Mouse (Mus musculus): ENCODE measurements around the gene Adam17. TPM values are rescaled to one million over a fixed set of nuclear protein-coding genes. Genes with fewer than 3 reads are reported as not detected.

The Adam17 gene
- polyA plus RNA-seq, 1 experiment from 2014 or later = 34.4 TPM

DNA sequence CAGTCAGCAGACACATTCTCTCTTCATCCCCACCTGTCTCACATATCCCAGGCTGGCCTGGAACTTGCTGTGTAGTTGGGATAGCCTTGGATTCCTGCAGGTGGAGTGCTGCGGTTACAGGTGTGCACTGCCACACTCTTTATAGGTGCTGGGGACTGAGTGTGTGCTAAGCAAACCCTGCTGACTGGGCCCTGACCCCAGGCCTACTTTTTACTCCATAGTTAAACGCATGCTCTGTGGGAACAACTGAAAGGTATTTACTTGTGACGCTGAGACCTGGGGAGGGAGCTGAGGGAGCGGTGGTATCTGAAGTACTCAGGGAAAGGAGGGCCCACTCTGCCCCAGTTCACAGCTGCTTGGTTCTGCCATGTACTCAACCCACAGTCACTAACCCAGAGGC, 51.1 kb downstream of the Adam17 start:
- H3K36me3 ChIP-seq (ENCODE audit: insufficient read depth, low read length) = peaks cover 9% of the 10 kb centered on the region; the same call in 1 of the 2 replicates
- no peaks in the 10 kb centered on the region for H3K27me3 ChIP-seq (replicated peaks; ENCODE audit: insufficient read depth, low read length)
- TF ChIP-seq EP300 (IDR thresholded peaks at IDR 0.05) (no peak), CTCF (IDR thresholded peaks at IDR 0.05) (no peak)
- no peak overlapping the region for H3K4me2 ChIP-seq (replicated peaks; ENCODE audit: low read depth, low read length)
- DNase-seq (ENCODE audit: low spot score) = no peak
- no peak overlapping the region for H3K4me3 ChIP-seq (ENCODE audit: low read depth, low read length)
- no peaks in the 10 kb centered on the region for H3K9me3 ChIP-seq (ENCODE audit: low read length)
- 76% methylated on average over 4 of the region's 4 CpGs for WGBS
- H3K9ac ChIP-seq (replicated peaks; ENCODE audit: low read depth) = no peak overlapping the region
- H3K4me1 ChIP-seq (ENCODE audit: insufficient read depth, low read depth, low read length) = peaks cover 3% of the 10 kb centered on the region; the same call in 1 of the 2 replicates
- no peak overlapping the region for H3K27ac ChIP-seq (ENCODE audit: low read length)
- no peak for ATAC-seq

DNA sequence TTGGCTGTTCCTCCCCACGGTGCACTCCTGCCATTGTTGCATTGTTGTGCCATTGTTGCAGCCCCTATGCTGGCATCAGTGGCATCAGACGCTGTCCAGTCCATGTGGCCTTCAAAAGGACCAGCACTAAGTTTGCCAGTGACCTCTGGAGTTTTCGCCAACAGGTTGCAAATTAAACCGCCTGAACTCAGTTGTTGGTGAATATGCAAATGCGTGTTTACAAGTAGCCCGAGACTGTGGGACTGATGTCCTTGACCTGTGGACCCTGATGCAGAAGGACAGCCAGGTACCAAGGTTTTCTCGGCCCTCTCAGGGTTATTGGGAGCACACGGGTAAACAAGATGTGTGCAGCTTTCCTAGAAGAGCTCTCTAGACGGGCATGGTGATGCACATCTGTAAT, 52.3 kb downstream of the Adam17 start:
- WGBS = 75% methylated on average over 9 of the region's 9 CpGs
- no peak for ATAC-seq
- H3K4me1 ChIP-seq (ENCODE audit: insufficient read depth, low read depth, low read length) = peaks cover 6% of the 10 kb centered on the region; the same call in 1 of the 2 replicates
- no peaks in the 10 kb centered on the region for H3K27me3 ChIP-seq (replicated peaks; ENCODE audit: insufficient read depth, low read length)
- H3K4me2 ChIP-seq (replicated peaks; ENCODE audit: low read depth, low read length) = no peak overlapping the region
- H3K9me3 ChIP-seq (ENCODE audit: low read length) = no peaks in the 10 kb centered on the region
- no peak for TF ChIP-seq EP300 (IDR thresholded peaks at IDR 0.05)
- TF ChIP-seq CTCF (IDR thresholded peaks at IDR 0.05) = no peak
- H3K27ac ChIP-seq (ENCODE audit: low read length) = no peak overlapping the region
- 0 out of 2 replicates have a peak, but pooled peaks cover 9% of the 10 kb centered on the region for H3K36me3 ChIP-seq (ENCODE audit: insufficient read depth, low read length)
- H3K9ac ChIP-seq (replicated peaks; ENCODE audit: low read depth) = no peak overlapping the region
- DNase-seq (ENCODE audit: low spot score) = no peak
- no peak overlapping the region for H3K4me3 ChIP-seq (ENCODE audit: low read depth, low read length)

DNA sequence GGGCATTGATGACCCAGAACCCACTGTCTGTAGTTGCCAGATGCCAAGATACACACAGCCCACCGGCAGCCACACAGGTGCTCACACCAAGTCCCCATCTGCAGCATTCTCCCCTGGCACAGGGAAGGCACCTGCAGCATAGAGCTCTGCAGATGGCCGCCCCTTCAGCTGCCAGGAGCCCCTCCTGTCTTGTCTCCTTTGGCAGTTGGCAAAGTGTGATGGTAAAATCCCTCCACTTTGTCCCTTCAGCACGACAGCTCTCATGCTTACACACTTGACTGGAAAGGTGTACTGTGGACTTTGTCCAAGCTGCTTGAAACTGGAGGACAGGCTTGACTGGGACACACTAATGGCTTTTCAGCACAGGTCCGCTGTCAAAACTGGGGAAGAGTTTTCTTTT, 53.1 kb downstream of the Adam17 start:
- no peak for TF ChIP-seq EP300 (IDR thresholded peaks at IDR 0.05)
- TF ChIP-seq CTCF (IDR thresholded peaks at IDR 0.05) = no peak
- 0 out of 2 replicates have a peak, but pooled peaks cover 7% of the 10 kb centered on the region for H3K36me3 ChIP-seq (ENCODE audit: insufficient read depth, low read length)

DNA sequence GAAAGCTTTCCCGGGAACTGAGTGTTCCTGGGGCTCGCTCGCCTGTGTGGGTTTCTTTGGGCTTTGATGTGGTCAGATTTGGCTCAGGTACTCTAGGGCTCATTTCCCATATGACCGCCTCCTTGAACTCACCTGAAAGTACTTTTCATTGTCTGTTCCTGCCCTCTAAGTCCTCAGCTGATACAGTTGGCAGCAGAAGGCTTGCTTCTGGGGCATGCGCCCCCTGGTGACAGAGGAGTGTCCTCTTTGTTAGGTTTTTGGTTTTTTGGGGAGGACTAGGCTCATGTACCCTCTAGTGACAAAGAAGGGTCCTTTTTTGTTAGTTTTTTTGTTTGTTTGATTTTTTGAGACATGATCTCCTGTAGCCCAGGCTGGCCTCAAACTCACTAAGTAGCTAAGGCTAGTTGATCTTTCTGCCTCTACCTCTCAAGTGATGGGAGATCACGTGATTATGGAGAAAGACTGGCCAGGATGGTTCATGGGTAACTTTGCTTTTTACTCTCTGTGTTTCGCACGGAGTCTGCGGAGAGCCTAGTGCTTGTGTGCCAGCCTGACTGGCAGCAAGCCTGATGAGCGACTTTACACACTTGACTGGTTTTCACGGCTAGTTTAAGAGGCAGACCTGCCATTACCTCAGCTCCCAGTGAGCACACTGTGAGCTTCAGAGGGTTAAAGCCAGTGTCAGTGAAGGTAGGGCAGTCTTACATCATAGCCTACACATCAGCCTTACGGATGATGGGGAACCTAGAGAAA, 55.1 kb downstream of the Adam17 start:
- Histone ChIP-seq H3K9ac (replicated peaks; ENCODE audit: low read depth) (no peak overlapping the region), H3K27ac (ENCODE audit: low read length) (no peak overlapping the region), H3K4me1 (ENCODE audit: insufficient read depth, low read depth, low read length) (peaks cover 6% of the 10 kb centered on the region; the same call in 1 of the 2 replicates), H3K4me3 (ENCODE audit: low read depth, low read length) (no peak overlapping the region), H3K9me3 (ENCODE audit: low read length) (no peaks in the 10 kb centered on the region), H3K4me2 (replicated peaks; ENCODE audit: low read depth, low read length) (no peak overlapping the region), H3K36me3 (ENCODE audit: insufficient read depth, low read length) (peaks cover 10% of the 10 kb centered on the region; the same call in 1 of the 2 replicates), H3K27me3 (replicated peaks; ENCODE audit: insufficient read depth, low read length) (no peaks in the 10 kb centered on the region)
- WGBS = 70% methylated on average over 12 of the region's 12 CpGs
- ATAC-seq = 0 out of 2 replicates have a peak, but pooled peaks have one; percentile 8
- TF ChIP-seq EP300 (IDR thresholded peaks at IDR 0.05) (no peak), CTCF (IDR thresholded peaks at IDR 0.05) (peak; percentile 84)
- peak; percentile 82 for DNase-seq (ENCODE audit: low spot score)

More for the DNA sequence above, 53.1 kb downstream of the Adam17 start:
- Histone ChIP-seq H3K4me1 (ENCODE audit: insufficient read depth, low read depth, low read length) (peaks cover 6% of the 10 kb centered on the region; the same call in 1 of the 2 replicates), H3K27ac (ENCODE audit: low read length) (no peak overlapping the region), H3K9me3 (ENCODE audit: low read length) (no peaks in the 10 kb centered on the region), H3K27me3 (replicated peaks; ENCODE audit: insufficient read depth, low read length) (no peaks in the 10 kb centered on the region), H3K4me2 (replicated peaks; ENCODE audit: low read depth, low read length) (no peak overlapping the region), H3K4me3 (ENCODE audit: low read depth, low read length) (no peak overlapping the region), H3K9ac (replicated peaks; ENCODE audit: low read depth) (no peak overlapping the region)
- DNase-seq (ENCODE audit: low spot score) = peak; percentile 52
- no peak; the same call in 1 of the 2 replicates for ATAC-seq
- 52% methylated on average over 4 of the region's 4 CpGs for WGBS

DNA sequence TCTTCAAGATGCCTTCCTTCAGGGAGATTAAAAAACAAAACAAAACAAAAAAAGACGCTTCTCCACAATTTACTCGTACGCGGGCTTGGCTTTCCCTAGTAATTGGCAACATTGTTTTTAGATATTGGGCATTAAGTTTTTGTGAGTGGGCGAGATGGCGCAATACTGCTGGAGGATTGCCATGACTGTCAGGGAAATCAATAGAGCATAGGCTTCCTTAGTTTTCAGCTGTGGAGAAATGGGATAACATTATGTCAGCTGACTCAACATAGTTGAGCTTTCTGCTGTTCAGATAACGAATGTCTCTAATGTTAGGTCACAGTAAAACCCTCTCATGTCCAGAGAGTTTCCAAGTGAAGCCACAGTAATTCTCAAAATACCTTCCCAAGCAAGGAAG, 56.6 kb downstream of the Adam17 start:
- peaks cover 10% of the 10 kb centered on the region; the same call in 1 of the 2 replicates for H3K36me3 ChIP-seq (ENCODE audit: insufficient read depth, low read length)
- peaks cover 6% of the 10 kb centered on the region; the same call in 1 of the 2 replicates for H3K4me1 ChIP-seq (ENCODE audit: insufficient read depth, low read depth, low read length)
- DNase-seq (ENCODE audit: low spot score) = peak; percentile 55
- peak overlapping the region; percentile 81 for H3K4me3 ChIP-seq (ENCODE audit: low read depth, low read length)
- H3K9ac ChIP-seq (replicated peaks; ENCODE audit: low read depth) = peak overlapping the region; percentile 63
- TF ChIP-seq CTCF (IDR thresholded peaks at IDR 0.05) (no peak), EP300 (IDR thresholded peaks at IDR 0.05) (no peak)
- peak overlapping the region; percentile 82 for H3K4me2 ChIP-seq (replicated peaks; ENCODE audit: low read depth, low read length)
- H3K27ac ChIP-seq (ENCODE audit: low read length) = peak overlapping the region; percentile 84
- no peaks in the 10 kb centered on the region for H3K27me3 ChIP-seq (replicated peaks; ENCODE audit: insufficient read depth, low read length)
- 0 out of 2 replicates have a peak, but pooled peaks have one; percentile 10 for ATAC-seq
- no peaks in the 10 kb centered on the region for H3K9me3 ChIP-seq (ENCODE audit: low read length)
- 18% methylated on average over 7 of the region's 7 CpGs for WGBS
